Mouse (Mus musculus) olfactory bulb, adult 2 months (tissue): Measurements from ENCODE around the gene Nxnl1. TPM values are rescaled to one million over a fixed set of nuclear protein-coding genes. Genes with fewer than 3 reads are reported as not detected.

ENCODE experiments used
- H3K27ac ChIP-seq: fragments of 200-500 bp; 2 replicates; pipeline ENCODE4 v1.5.1; 2012; ENCODE audit warnings: low read depth, low read length; ENCODE audit not compliant: insufficient read depth
- H3K4me1 ChIP-seq: fragments of 200-500 bp; 2 replicates; pipeline ENCODE4 v1.6.1; 2012; ENCODE audit warnings: low read length; ENCODE audit not compliant: control insufficient read depth, insufficient read depth
- H3K4me3 ChIP-seq: fragments of 200-500 bp; 2 replicates; pipeline ENCODE4 v1.5.1; 2012; ENCODE audit warnings: mild to moderate bottlenecking, low read depth, low read length, moderate library complexity; ENCODE audit not compliant: insufficient read depth
- CTCF ChIP-seq: fragments of 200-500 bp; IDR thresholded peaks from 2 replicates; pipeline ENCODE4 v1.5.1; 2012; ENCODE audit warnings: low read depth, mild to moderate bottlenecking, low read length, moderate library complexity; ENCODE audit not compliant: insufficient read depth
- POLR2A ChIP-seq: fragments of 200-500 bp; IDR thresholded peaks from 2 replicates; pipeline ENCODE4 v1.6.1; 2012; ENCODE audit warnings: mild to moderate bottlenecking, low read depth, low read length, moderate library complexity; ENCODE audit not compliant: insufficient read depth
- WGBS: fragments of 180-500 bp; shearing (Covaris S2); methylation state at CpG from one replicate; pipeline ENCODE4 v1.1.7; 2018; 5-methylcytosine and 5-hydroxymethylcytosine counted together
- polyA plus RNA-seq: library from polyadenylated mRNA; stranded (reverse); fragments of >200 nt; gene quantifications from 2 replicates; pipeline ENCODE4 v1.2.4, GENCODE M21; 2012; ENCODE audit warnings: low replicate concordance; ENCODE audit not compliant: missing spikeins, insufficient read depth, insufficient read length

Nxnl1 gene
- polyA plus RNA-seq, 1 experiment = not detected

GRCm38 (mm10) chr8:71562751-71563150 lies 3.6 kb downstream of the Nxnl1 start:
- Histone ChIP-seq H3K4me1 (peaks cover 16% of the 10 kb centered on the region), H3K4me3 (peak overlapping the region; percentile 18), H3K27ac (no peak overlapping the region)
- WGBS = under 1% methylated on average over 33 of the region's 33 CpGs
- TF ChIP-seq CTCF (peak; percentile 74; the same call in 1 of the 2 replicates), POLR2A (no peak)

- Histone ChIP-seq H3K4me1 (peaks cover 16% of the 10 kb centered on the region), H3K27ac (no peak overlapping the region), H3K4me3 (no peak overlapping the region)
- WGBS = 5% methylated on average over 15 of the region's 15 CpGs
- TF ChIP-seq CTCF (peak; percentile 95), POLR2A (no peak)
Measured at GRCm38 (mm10) chr8:71561401-71561800, 5.0 kb downstream of the Nxnl1 start.

GRCm38 (mm10) chr8:71560765-71561164 lies 5.6 kb downstream of the Nxnl1 start:
- Histone ChIP-seq H3K27ac (no peak overlapping the region), H3K4me3 (no peak overlapping the region), H3K4me1 (peaks cover 16% of the 10 kb centered on the region)
- TF ChIP-seq CTCF (no peak), POLR2A (no peak)
- 82% methylated on average over 5 of the region's 5 CpGs for WGBS

GRCm38 (mm10) chr8:71560071-71560470 lies 6.3 kb downstream of the Nxnl1 start:
- H3K4me1 ChIP-seq = peaks cover 16% of the 10 kb centered on the region
- 77% methylated on average over 3 of the region's 3 CpGs for WGBS
- TF ChIP-seq CTCF (no peak), POLR2A (no peak)

GRCm38 (mm10) chr8:71558958-71559690 lies 7.3 kb downstream of the Nxnl1 start:
- Histone ChIP-seq H3K4me1 (peaks cover 16% of the 10 kb centered on the region), H3K4me3 (0 out of 2 replicates have a peak overlapping the region, but pooled peaks have one; percentile 2), H3K27ac (no peak overlapping the region)
- WGBS = 5% methylated on average over 24 of the region's 24 CpGs
- TF ChIP-seq CTCF (no peak), POLR2A (no peak)

More at GRCm38 (mm10) chr8:71560071-71560470, 6.3 kb downstream of the Nxnl1 start:
- Histone ChIP-seq H3K27ac (no peak overlapping the region), H3K4me3 (no peak overlapping the region)

GRCm38 (mm10) chr8:71558071-71558957 lies 8.1 kb downstream of the Nxnl1 start, which contains the start of gene Tmem221:
TSS of gene Tmem221 (minus strand) at chr8:71558871.
- 6% methylated on average over 70 of the region's 70 CpGs for WGBS
- Histone ChIP-seq H3K4me1 (peaks cover 16% of the 10 kb centered on the region), H3K4me3 (peak within 1 kb of the TSS; percentile 2; the same call in 1 of the 2 replicates), H3K27ac (no peak within 1 kb of the TSS)
- TF ChIP-seq POLR2A (no peak), CTCF (no peak)

- Histone ChIP-seq H3K4me3 (no peak overlapping the region), H3K4me1 (peaks cover 10% of the 10 kb centered on the region), H3K27ac (no peak overlapping the region)
- TF ChIP-seq POLR2A = no peak
- TF ChIP-seq CTCF = no peak
- 95% methylated on average over 2 of the region's 2 CpGs for WGBS
Measured at GRCm38 (mm10) chr8:71554644-71555043, 11.8 kb downstream of the Nxnl1 start.

- WGBS = 61% methylated on average over 6 of the region's 6 CpGs
- TF ChIP-seq POLR2A (no peak), CTCF (no peak)
- no peak overlapping the region for H3K4me3 ChIP-seq
- H3K4me1 ChIP-seq = peaks cover 7% of the 10 kb centered on the region
- H3K27ac ChIP-seq = no peak overlapping the region
Measured at GRCm38 (mm10) chr8:71554001-71554400, 12.4 kb downstream of the Nxnl1 start.

GRCm38 (mm10) chr8:71552770-71553169 lies 13.6 kb downstream of the Nxnl1 start:
- TF ChIP-seq POLR2A (no peak), CTCF (no peak)
- no peak overlapping the region for H3K27ac ChIP-seq
- 79% methylated on average over 6 of the region's 6 CpGs for WGBS
- H3K4me3 ChIP-seq = no peak overlapping the region
- H3K4me1 ChIP-seq = no peaks in the 10 kb centered on the region
